Mouse (Mus musculus): ENCODE data around the gene Rilp. TPM values are rescaled to one million over a fixed set of nuclear protein-coding genes. Genes with fewer than 3 reads are reported as not detected.

Gene Rilp
- polyA plus RNA-seq, 1 experiment from 2014 or later = 1.1 TPM

DNA sequence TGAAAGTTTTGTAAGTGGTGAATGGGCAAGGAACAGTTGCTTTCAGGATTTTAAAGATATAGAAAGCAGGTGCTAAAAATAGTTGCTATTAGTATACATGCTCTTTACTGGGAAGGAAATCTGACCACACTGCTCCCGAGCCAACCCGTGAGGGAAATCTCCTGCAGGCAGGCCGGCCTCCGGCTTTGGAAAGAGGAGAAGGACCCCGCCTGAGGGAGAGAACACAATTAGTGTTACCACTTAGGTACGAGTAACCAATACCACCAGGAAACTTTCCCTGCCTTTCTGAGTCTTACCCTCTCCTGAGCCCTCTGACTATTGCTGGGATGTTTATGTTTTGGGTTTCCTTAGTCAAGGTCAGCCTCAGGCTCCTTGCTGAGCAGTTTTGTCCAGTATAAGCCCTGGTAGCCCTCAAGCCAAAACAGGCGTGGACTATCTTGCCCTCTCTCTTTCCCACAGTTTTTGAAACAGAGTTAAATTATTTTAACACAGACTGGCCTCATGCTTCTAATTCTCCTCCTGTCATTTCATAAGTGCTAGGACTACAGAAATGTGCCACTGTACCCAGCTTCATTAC lies 43.1 kb downstream of the Rilp start:
- no peak for DNase-seq (ENCODE audit: low spot score)

DNA sequence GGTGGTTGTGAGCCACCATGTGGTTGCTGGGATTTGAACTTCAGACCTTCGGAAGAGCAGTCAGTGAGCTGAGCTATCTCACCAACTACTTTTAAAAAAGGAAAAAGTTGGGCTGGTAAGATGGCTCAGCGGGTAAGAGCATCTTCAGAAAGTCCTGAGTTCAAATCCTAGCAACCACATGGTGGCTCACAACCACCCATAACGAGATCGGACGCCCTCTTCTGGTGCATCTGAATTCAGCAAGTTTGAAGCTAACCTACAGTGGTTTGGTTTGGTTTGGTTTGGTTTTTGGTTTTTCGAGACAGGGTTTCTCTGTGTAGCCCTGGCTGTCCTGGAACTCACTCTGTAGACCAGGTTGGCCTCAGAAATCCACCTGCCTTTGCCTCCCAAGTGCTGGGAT lies 46.1 kb downstream of the Rilp start:
- DNase-seq (ENCODE audit: low spot score) = peak; percentile 38

DNA sequence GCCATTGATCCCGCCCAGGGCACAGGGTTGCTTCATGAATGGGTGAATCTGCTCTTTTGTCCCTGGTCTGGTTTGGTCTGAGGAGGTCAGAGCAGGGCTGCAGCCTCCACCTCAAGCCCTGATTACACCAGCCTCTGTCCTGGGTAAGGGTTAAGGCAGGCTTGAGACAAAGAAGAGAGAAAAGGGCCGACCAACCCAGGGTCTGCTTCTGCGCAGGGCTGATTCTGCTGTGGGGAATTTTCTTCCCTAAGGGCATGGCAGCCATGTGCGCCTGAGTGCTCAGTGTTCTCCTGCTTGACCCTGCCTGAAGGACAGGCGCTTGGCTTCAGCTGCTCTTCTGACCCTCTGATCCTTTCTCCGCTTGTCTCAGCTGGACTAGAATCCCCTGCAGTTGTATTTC lies 47.2 kb downstream of the Rilp start:
- no peak for DNase-seq (ENCODE audit: low spot score)

DNA sequence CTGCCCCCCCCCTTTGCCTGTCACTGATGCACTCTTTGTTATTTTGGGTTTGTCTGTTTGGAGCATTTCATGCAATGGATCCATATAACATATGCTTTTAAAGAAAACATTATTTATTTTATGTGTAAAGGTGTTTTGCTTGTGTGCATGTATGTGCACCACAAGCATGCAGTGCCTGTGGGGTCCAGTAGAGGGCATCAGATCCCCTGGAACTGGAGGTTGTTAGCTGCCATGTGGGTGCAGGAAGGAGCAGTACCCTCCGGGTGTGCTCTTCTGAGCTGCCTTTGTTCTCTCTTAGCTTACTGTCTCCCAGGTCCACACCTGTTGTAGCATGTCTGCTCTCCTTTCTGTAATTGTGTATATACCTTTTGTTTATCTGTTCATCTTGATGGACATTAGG lies 48.2 kb downstream of the Rilp start:
- DNase-seq (ENCODE audit: low spot score) = peak; percentile 70

DNA sequence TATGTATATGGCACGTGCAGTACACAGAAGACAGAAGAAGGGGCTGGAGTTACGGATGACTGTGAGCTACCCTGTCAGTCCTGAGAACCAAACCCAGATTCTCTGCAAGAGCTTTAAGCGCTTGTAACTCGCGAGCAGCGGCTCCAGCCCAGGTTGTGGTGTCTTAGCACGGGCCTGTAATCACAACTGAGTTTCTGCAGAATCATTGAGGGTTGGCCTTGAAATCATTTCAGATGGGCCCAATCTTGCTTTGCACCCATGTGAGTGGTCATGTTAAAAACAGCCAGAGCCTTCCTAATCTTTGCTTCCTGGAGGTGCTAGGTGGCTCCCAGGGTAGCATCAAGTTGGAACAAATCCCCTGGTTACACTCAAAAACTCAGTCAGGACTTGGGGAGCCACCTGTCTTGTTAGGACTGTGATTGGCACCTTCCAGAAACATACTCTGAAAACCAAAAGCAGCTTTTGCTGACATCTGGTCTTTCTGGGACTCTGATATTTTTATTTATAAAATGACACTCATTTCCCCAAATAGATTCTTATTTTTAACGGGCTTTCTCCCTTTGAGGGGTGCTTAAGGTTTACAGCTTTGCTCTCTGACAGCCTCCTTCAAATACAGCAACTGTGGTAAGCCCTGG lies 50.1 kb downstream of the Rilp start:
- DNase-seq (ENCODE audit: low spot score) = peak; percentile 51

DNA sequence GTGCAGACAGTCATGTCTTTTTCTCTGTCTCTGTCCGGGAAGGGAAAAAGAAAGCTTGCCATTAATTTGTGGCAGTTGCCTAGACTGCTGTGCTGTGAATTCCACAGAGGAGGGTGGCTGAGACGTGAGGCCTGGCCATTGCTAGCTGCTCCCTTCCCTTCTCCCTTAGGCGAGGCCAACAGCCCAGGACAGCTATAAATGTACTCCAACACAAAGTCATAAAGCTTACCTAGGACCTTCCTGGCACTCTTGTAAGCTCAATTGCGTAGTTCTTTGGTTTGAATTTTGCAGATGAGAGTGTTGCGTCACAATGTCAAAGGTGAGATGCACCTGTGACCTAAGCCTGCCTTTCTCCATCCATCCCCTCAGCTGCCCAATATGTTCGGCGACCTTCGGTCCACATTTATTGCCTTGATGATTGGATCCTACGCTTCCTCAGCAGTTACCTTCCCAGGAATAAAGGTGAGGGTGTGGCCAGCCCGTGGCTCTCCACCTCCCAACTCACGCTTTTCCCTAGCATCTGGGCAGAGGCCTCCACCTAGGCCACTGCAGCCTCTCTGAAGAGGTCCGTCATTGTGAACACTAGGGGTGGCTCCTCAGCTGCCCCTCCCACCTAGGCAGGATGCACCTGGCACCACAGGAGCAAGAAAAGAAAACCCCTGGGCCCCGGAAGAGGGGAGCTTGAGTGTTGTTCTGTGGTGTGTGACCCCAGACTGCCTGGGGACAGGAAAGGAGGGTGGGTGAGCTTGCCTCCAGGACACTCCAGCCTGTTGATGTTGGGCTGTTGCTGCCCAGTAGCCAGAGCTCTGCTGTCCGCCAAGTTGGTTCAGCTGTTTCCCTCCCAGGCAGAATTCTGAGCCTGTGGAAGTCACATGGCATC lies 50.9 kb downstream of the Rilp start:
- DNase-seq (ENCODE audit: low spot score) = peak; percentile 93

DNA sequence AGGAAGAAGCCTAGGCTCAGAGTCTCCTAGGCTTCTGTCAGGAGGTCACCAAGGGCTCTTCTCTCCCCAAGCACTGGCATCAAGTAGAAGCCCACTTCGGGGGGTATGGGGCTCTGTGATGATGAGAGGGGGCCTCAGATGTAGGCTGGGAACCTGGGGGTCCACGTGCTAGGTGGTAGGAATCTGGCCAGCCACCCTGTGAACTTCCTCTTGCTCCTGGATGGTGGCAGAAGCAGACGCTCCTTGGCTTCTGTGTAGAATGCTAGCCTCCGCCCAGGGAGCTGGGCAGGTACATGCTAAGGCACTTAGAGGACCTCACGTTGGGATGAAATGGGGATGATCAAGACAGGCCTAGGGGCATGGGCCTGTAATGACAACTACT lies 51.5 kb downstream of the Rilp start:
- no peak for DNase-seq (ENCODE audit: low spot score)

MicroRNAs encoded within 50 kb of the gene (microRNA counts, 519-probe panel; counts per million panel counts)
- 6,218 counts per million, percentile 90 among the panel's probes with 10 or more counts for microRNA mmu-miR-22

Small RNA genes lying within 50 kb of the gene (microRNA-seq; reads per million reads assigned to microRNA genes)
- 8,385 reads per million, percentile 90 among the genes with 10 or more reads in this experiment for gene Mir22 (ENCODE audit: borderline number of aligned reads)
- gene Mir3971 (ENCODE audit: borderline number of aligned reads) = not detected

Other genes starting within 250 kb of the Rilp start
- 145 and 158 TPM in 2 replicates for gene Rpa1, start 161.8 kb upstream of the Rilp start, polyA plus RNA-seq (2015; fragmentation: Nextera tagmentation; extraction: Ambion mirVana)
- gene Smyd4, start 161.7 kb upstream of the Rilp start, polyA plus RNA-seq (2015; fragmentation: Nextera tagmentation; extraction: Ambion mirVana) = 6.2 and 9.5 TPM in 2 replicates
- 44.9 and 47.7 TPM in 2 replicates for gene Serpinf1, start 87.4 kb upstream of the Rilp start, polyA plus RNA-seq (2015; fragmentation: Nextera tagmentation; extraction: Ambion mirVana)
- gene Serpinf2, start 70.5 kb upstream of the Rilp start, polyA plus RNA-seq (2015; fragmentation: Nextera tagmentation; extraction: Ambion mirVana) = 0.10 TPM in 1 of 2 replicates, not detected in the other
- 5.7 and 5.9 TPM in 2 replicates for gene Wdr81, start 55.4 kb upstream of the Rilp start, polyA plus RNA-seq (2015; fragmentation: Nextera tagmentation; extraction: Ambion mirVana)
- 9.7 and 13.8 TPM in 2 replicates for gene Tlcd2, start 48.4 kb upstream of the Rilp start, polyA plus RNA-seq (2015; fragmentation: Nextera tagmentation; extraction: Ambion mirVana)
- 39.2 and 40.0 TPM in 2 replicates for gene Prpf8, start 23.3 kb upstream of the Rilp start, polyA plus RNA-seq (2015; fragmentation: Nextera tagmentation; extraction: Ambion mirVana)
- gene Scarf1, start 3.4 kb downstream of the Rilp start, polyA plus RNA-seq (2015; fragmentation: Nextera tagmentation; extraction: Ambion mirVana) = 2.4 and 2.7 TPM in 2 replicates
- gene Slc43a2, start 21.6 kb downstream of the Rilp start, polyA plus RNA-seq (2015; fragmentation: Nextera tagmentation; extraction: Ambion mirVana) = 33.2 and 33.6 TPM in 2 replicates
- 103 and 112 TPM in 2 replicates for gene Pitpna, start 78.0 kb downstream of the Rilp start, polyA plus RNA-seq (2015; fragmentation: Nextera tagmentation; extraction: Ambion mirVana)
- 56.9 and 63.9 TPM in 2 replicates for gene Inpp5k, start 120.9 kb downstream of the Rilp start, polyA plus RNA-seq (2015; fragmentation: Nextera tagmentation; extraction: Ambion mirVana)
- 16.1 and 19.0 TPM in 2 replicates for gene Myo1c, start 140.4 kb downstream of the Rilp start, polyA plus RNA-seq (2015; fragmentation: Nextera tagmentation; extraction: Ambion mirVana)
- gene Crk, start 169.2 kb downstream of the Rilp start, polyA plus RNA-seq (2015; fragmentation: Nextera tagmentation; extraction: Ambion mirVana) = 58.0 and 64.6 TPM in 2 replicates
- gene Ywhae, start 222.8 kb downstream of the Rilp start, polyA plus RNA-seq (2015; fragmentation: Nextera tagmentation; extraction: Ambion mirVana) = 669 and 689 TPM in 2 replicates

All from thymus, postnatal 0 days (tissue).